Mouse (Mus musculus): ENCODE measurements around the gene Itgb2l.

- TF ChIP-seq CTCF (conservative IDR thresholded peaks at IDR 0.05; ENCODE audit: insufficient read depth, insufficient read length, low read depth, low read length): no peak
- no peak for TF ChIP-seq POLR2A (IDR thresholded peaks at IDR 0.05; ENCODE audit: low read depth, low read length)
Observed at GRCm38 (mm10) chr16:96402294-96402693, 41.1 kb downstream of the Itgb2l start.

Data from kidney, adult 2 months (tissue).